Mouse (Mus musculus): ENCODE results near the gene Prkce. TPM values are rescaled to one million over a fixed set of nuclear protein-coding genes. Genes with fewer than 3 reads are reported as not detected.

The Prkce gene
- polyA plus RNA-seq (2017; shearing (Covaris generic)), result 2.4 TPM

DNA sequence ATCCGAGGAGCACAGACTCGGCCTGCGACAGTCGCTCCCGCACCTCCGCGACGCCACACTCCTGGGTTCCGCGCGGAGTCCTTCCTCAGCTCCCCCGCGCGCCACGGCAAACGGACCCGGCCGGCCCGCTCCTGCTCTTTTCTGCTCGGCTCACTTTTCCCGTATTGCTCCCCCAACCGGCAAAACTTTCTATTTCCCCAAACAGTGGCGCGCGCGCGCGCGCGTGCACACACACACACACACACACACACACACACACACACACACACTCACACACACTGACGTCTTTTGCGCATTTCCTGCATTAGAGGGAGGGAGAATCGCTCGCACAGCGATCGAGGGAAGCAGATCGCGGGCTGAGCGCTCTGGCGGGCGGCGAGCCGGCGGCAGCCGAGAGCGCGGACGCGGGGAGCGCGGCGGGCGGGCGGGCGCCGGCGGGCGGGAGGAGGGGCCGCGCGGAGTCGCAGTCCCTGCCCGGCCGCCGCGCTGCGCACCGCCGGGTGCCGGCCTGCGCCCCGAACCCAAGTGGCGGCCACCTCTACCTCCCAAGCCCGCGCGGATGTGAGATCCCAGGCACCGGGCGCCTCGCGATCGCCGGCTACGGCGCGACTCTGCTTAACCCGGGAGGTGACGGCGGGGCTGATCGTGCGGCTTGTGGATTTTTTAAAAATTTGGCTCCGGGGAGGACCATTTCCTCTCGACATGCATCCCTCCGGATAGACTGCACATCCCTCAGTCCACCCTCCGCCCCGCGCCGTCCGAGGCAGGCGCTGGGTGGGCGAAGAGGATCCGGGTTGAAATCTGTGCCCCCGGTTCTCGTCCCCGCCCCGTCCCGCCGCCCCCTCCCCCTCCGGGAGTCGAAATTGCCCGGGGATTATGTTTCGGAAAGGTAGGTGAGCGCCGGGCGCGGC is at the start of gene Prkce:
Gene Prkce, plus strand, starts transcription at position 466 of the 911 bp plus-strand sequence.

DNA sequence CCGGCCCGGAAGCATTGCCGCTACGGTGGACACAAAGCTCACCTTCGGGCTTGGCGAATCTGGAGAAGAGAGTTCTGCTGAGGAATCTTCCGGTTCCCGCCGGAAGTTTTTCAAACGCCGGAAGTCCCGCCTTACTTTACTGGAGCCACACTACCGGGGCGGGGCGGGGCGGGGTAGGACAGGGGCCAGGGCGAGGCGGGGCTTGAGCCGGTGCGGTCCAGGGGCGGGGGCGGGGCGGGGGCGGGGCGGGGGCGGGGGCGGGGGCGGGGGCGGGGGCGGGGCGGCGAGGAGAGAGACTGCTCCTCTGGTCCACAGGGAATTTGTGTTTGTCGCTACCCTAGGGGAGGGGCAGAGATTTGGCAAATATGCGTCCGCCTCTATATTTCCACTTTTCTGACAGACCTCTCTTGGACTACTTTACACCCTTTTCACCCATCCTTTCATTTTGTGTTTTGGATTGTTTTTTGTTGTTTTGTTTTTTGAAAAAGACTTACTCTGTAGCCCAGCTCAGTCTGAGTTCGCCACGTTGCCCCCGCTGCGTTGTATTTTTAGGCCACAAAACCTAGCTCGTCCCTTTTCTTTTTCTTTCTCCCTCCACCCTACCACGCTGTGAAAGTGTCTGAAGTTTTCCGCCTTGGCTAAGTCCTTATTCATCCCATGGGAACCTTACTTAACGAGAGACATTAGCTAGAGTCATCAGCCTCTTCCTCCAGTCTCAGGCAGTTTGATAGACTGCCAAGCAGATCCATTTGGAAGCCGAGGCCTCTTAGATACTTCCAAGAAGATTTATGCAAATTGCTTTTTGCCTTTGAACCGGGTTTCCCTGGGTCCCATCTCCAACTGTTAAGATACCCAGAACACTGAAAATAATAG is 22.3 kb upstream of the Prkce start, which contains the start of gene Srbd1:
Gene Srbd1, minus strand, starts transcription at position 97 of the 873 bp plus-strand sequence.

DNA sequence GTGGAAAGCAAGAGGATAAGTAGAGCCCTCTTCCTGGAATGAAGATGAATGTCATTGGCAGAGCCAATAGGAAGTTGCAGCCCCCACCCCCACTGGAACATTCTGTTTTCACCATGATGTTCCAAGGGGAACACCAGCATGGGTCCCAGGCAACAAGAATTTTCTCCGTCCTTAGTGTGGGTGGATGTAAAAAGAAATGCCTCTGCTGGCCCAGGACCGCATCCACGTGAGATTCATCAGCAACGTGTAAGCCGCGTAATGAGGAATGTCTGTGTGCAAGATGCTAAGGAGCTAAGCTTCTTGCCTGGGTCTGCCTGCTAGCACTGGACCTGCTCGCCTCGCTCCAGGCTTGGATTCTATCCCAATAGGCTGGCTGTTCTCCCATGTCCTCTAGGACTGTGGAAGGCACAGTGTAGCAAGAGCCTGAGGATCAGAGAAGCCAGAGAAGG is 337.6 kb downstream of the Prkce start, which contains the start of gene Gm10309:
Gene Gm10309, minus strand, starts transcription at position 50 of the 449 bp plus-strand sequence.

Other genes starting within 250 kb of the Prkce start
- 20.1 TPM for gene Srbd1, start 22.6 kb upstream of the Prkce start, polyA plus RNA-seq (2017; shearing (Covaris generic))

Measured in inflammation-experienced regulatory T-cells, adult 16 weeks (primary cell).